Mouse (Mus musculus) liver, embryonic 14.5 days (tissue): ENCODE results near the gene Sgpl1. TPM values are rescaled to one million over a fixed set of nuclear protein-coding genes. Genes with fewer than 3 reads are reported as not detected.
A peak's percentile ranks its signal among the peaks of the same experiment; 100 is the strongest.
"Not testable (repeated sequence)": the region's sequence is repeated elsewhere in the genome, so short reads cannot be mapped to it uniquely, and the experiment has no call there.

Experiments
- ATAC-seq: fragments of 200-750 bp; cut with Nextera tagmentation; 2 replicates; pipeline ENCODE4 v1.8.0; 2017; ENCODE audit warnings: moderate number of reproducible peaks, mild to moderate bottlenecking, moderate library complexity; ENCODE audit not compliant: insufficient read depth
- DNase-seq, 3 experiments: peaks; one replicate each; pipeline ENCODE4 v3.0.0-alpha.2; 2012 to 2013; ENCODE audit warnings: low read depth in 3 of 3, low spot score in 3 of 3
- H3K27ac ChIP-seq: fragments of 300-500 bp; sonication (generic); 2 replicates; pipeline ENCODE4 v1.5.1; 2014; ENCODE audit warnings: moderate library complexity, mild to moderate bottlenecking, control low read depth, inconsistent platforms
- H3K27me3 ChIP-seq: fragments of 300-500 bp; sonication (generic); 2 replicates; pipeline ENCODE4 v1.6.1; 2014; ENCODE audit warnings: mild to moderate bottlenecking, low read length, moderate library complexity; ENCODE audit not compliant: control insufficient read depth, insufficient read depth
- H3K36me3 ChIP-seq: fragments of 300-500 bp; sonication (generic); replicated peaks from 2 replicates; pipeline ENCODE4 v1.6.1; 2014; ENCODE audit warnings: low read depth; ENCODE audit not compliant: control insufficient read depth, insufficient read depth
- H3K4me1 ChIP-seq, 2 experiments: fragments of 200-500 bp in 1 of 2; fragments of 300-500 bp in 1 of 2; sonication (generic) in 1 of 2; replicated peaks; 2 replicates each; pipeline ENCODE4 v1.6.1; 2012 to 2014; ENCODE audit warnings: antibody characterized with exemption in 1 of 2, inconsistent platforms in 1 of 2, low read length in 1 of 2; ENCODE audit not compliant: control insufficient read depth in 2 of 2, insufficient read depth in 2 of 2
- H3K4me2 ChIP-seq: fragments of 300-500 bp; sonication (generic); 2 replicates; pipeline ENCODE4 v1.6.1; 2014; ENCODE audit warnings: low read depth, mild to moderate bottlenecking, control low read depth, moderate library complexity
- H3K4me3 ChIP-seq, 2 experiments: fragments of 200-500 bp in 1 of 2; fragments of 300-500 bp in 1 of 2; sonication (generic) in 1 of 2; 2 replicates each; pipeline ENCODE4 v1.5.1; 2012 to 2014; ENCODE audit warnings: low read depth in 2 of 2, low read length in 2 of 2, mild to moderate bottlenecking in 2 of 2, control low read depth in 1 of 2, inconsistent platforms in 1 of 2, moderate library complexity in 1 of 2; ENCODE audit not compliant: insufficient read depth in 1 of 2
- H3K9ac ChIP-seq: fragments of 300-500 bp; sonication (generic); replicated peaks from 2 replicates; pipeline ENCODE4 v1.6.1; 2014; ENCODE audit warnings: mild to moderate bottlenecking, control low read depth, moderate library complexity
- H3K9me3 ChIP-seq: fragments of 300-500 bp; sonication (generic); 2 replicates; pipeline ENCODE4 v1.6.1; 2016; ENCODE audit warnings: low read length, mixed read lengths; ENCODE audit not compliant: control insufficient read depth
- CTCF ChIP-seq: IDR thresholded peaks from 2 replicates; pipeline ENCODE4 v1.5.1; 2016; ENCODE audit warnings: antibody characterized with exemption, low read depth, control low read depth
- EP300 ChIP-seq: IDR thresholded peaks from 2 replicates; pipeline ENCODE4 v1.6.1; 2016; ENCODE audit warnings: antibody characterized with exemption, low read depth
- WGBS: fragments of 180-500 bp; shearing (Covaris S2); extraction: QIAGEN DNeasy Blood & Tissue Kit; methylation state at CpG from one replicate; pipeline ENCODE4 v1.1.7; 2014; ENCODE audit not compliant: insufficient replicate concordance; 5-methylcytosine and 5-hydroxymethylcytosine counted together
- polyA plus RNA-seq, 2 experiments: library from polyadenylated mRNA; depleted of rRNA in 1 of 2; stranded (reverse) in 1 of 2; unstranded in 1 of 2; fragments of >200 nt; fragmentation: Nextera tagmentation in 1 of 2; extraction: Ambion mirVana in 1 of 2; gene quantifications; 2 replicates each; pipeline versions ENCODE4 v1.2.1 to v1.2.3; 2012 to 2014

Sgpl1 gene
- polyA plus RNA-seq, 2 experiments: 10.7 to 16.6 TPM

GRCm38 (mm10) chr10:61123276-61123913 is 24.1 kb downstream of the Sgpl1 start:
- no peaks in the 10 kb centered on the region for H3K36me3 ChIP-seq
- TF ChIP-seq EP300: peak; percentile 82
- no peak for TF ChIP-seq CTCF
- peak overlapping the region in 1 of 2 experiments; percentile 24; a peak in 1 of 4 replicates for H3K4me3 ChIP-seq
- H3K4me2 ChIP-seq: peak overlapping the region; percentile 71
- no peaks in the 10 kb centered on the region for H3K9me3 ChIP-seq
- DNase-seq (peak; percentile 61 to 69 (median 61)), ATAC-seq (peak; percentile 98)
- H3K9ac ChIP-seq: peak overlapping the region; percentile 38
- peaks cover 33 to 40% of the 10 kb centered on the region in 2 experiments for H3K4me1 ChIP-seq
- peak overlapping the region; percentile 96 for H3K27ac ChIP-seq
- 26% methylated on average over 3 of the region's 3 CpGs for WGBS
- no peaks in the 10 kb centered on the region for H3K27me3 ChIP-seq

GRCm38 (mm10) chr10:61121732-61122131 is 25.8 kb downstream of the Sgpl1 start:
- not testable (repeated sequence) for DNase-seq, ATAC-seq, H3K4me3 ChIP-seq, H3K36me3 ChIP-seq, H3K9me3 ChIP-seq, H3K9ac ChIP-seq, H3K27me3 ChIP-seq
- 81% methylated on average over 4 of the region's 4 CpGs for WGBS
- Histone ChIP-seq H3K4me2 (peak overlapping the region; percentile 71), H3K4me1 (peaks cover 33 to 37% of the 10 kb centered on the region in 2 experiments), H3K27ac (peak overlapping the region; percentile 42)

- Histone ChIP-seq H3K9me3 (no peaks in the 10 kb centered on the region), H3K4me1 (0 out of 4 replicates have a peak, but pooled peaks cover 0 to 2% of the 10 kb centered on the region in 2 experiments), H3K4me2 (no peak overlapping the region), H3K9ac (no peak overlapping the region), H3K27ac (no peak overlapping the region), H3K4me3 (no peak overlapping the region), H3K36me3 (peaks cover 16% of the 10 kb centered on the region), H3K27me3 (no peaks in the 10 kb centered on the region)
- DNase-seq (no peak), ATAC-seq (no peak)
- TF ChIP-seq CTCF (no peak), EP300 (no peak)
- WGBS: 85% methylated on average over 2 of the region's 2 CpGs
Measured at GRCm38 (mm10) chr10:61114246-61114720, 33.2 kb downstream of the Sgpl1 start.

GRCm38 (mm10) chr10:61103564-61104114 is 43.9 kb downstream of the Sgpl1 start:
- Histone ChIP-seq H3K27me3 (no peaks in the 10 kb centered on the region), H3K27ac (no peak overlapping the region), H3K36me3 (peaks cover 25% of the 10 kb centered on the region), H3K4me1 (no peaks in the 10 kb centered on the region), H3K9ac (no peak overlapping the region), H3K4me3 (no peak overlapping the region), H3K9me3 (no peaks in the 10 kb centered on the region), H3K4me2 (no peak overlapping the region)
- WGBS: 75% methylated on average over 3 of the region's 3 CpGs
- TF ChIP-seq CTCF: no peak
- no peak for TF ChIP-seq EP300
- ATAC-seq (no peak), DNase-seq (no peak)

- H3K4me2 ChIP-seq: no peak overlapping the region
- peaks cover 0 to 9% of the 10 kb centered on the region in 2 experiments; a peak in 2 of 4 replicates for H3K4me1 ChIP-seq
- no peaks in the 10 kb centered on the region for H3K36me3 ChIP-seq
- no peak overlapping the region for H3K9ac ChIP-seq
- 82% methylated on average over 6 of the region's 6 CpGs for WGBS
- DNase-seq (no peak), ATAC-seq (no peak)
- no peaks in the 10 kb centered on the region for H3K27me3 ChIP-seq
- H3K9me3 ChIP-seq: no peaks in the 10 kb centered on the region
- H3K27ac ChIP-seq: no peak overlapping the region
- no peak for TF ChIP-seq CTCF
- no peak overlapping the region for H3K4me3 ChIP-seq
Measured at GRCm38 (mm10) chr10:61091866-61092265, 55.6 kb downstream of the Sgpl1 start.
